Mouse (Mus musculus): ENCODE measurements at regions not wholly inside any gene's neighbourhood (a gene's known extent, or its start where the extent isn't known, plus 50 kb on each side); places are given as distances from the start of the nearest gene placed in this dataset.
"Not testable (repeated sequence)": the region's sequence is repeated elsewhere in the genome, so short reads cannot be mapped to it uniquely, and the experiment has no call there.

- ATAC-seq (replicated peaks), result no peak
- no peak overlapping the region for H3K4me2 ChIP-seq (replicated peaks)
- no peaks in the 10 kb centered on the region for H3K4me1 ChIP-seq
- no peak overlapping the region for H3K9ac ChIP-seq (replicated peaks)
- WGBS, result 69% methylated on average over 5 of the region's 5 CpGs
- H3K36me3 ChIP-seq, result no peaks in the 10 kb centered on the region
- no peak overlapping the region for H3K27ac ChIP-seq (replicated peaks)
- H3K27me3 ChIP-seq, result no peaks in the 10 kb centered on the region
- no peaks in the 10 kb centered on the region for H3K9me3 ChIP-seq
- H3K4me3 ChIP-seq, result no peak overlapping the region
These were observed 77.4 kb downstream of the Tfpi2 start for GRCm38 (mm10) chr6:3911284-3911683.

DNA sequence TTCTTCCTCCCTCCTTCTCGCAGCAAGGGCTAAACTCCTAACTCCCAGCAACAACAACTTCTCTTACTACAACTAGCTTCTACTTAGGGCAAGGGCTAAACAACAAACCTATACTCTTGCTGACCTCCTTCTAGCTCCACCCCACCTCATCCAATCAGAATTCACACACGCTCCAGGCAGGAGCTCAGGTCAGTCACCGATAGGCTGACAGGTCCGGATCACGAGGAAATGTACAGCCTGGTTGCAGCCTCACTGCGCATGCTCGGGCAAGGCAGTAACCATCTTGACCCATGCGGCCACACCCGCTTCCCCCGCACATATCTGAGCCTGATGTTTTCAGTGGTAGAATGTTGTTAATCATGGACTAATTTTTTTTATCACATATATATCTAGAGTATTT lies 84.0 kb downstream of the Tfpi2 start:
- H3K9ac ChIP-seq (replicated peaks), result no peak overlapping the region
- no peaks in the 10 kb centered on the region for H3K9me3 ChIP-seq
- no peak for ATAC-seq (replicated peaks)
- H3K4me3 ChIP-seq, result no peak overlapping the region
- WGBS, result 91% methylated on average over 10 of the region's 10 CpGs
- H3K36me3 ChIP-seq, result no peaks in the 10 kb centered on the region
- no peak overlapping the region for H3K4me2 ChIP-seq (replicated peaks)
- no peak overlapping the region for H3K27ac ChIP-seq (replicated peaks)
- H3K4me1 ChIP-seq, result no peaks in the 10 kb centered on the region
- H3K27me3 ChIP-seq, result no peaks in the 10 kb centered on the region

DNA sequence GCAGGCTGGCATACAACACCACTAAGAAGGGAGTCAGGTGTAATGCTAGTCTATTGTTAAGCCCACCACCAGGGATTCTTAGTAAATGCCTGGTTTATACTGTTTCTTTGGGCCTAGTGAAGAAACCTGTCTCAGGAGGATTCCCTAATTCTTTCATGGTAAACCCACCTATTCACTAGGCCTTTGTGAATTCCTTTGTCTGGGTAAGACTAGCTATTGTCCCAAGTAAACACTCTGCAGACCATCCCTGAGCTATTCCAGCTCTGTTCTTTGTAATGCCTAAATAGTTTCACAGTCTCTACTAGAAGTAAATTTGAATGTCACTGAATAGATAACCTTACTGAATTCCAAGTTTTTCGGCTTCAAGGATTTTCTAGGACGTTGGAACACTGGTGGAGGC lies 111.3 kb upstream of the Calcr start:
- H3K4me2 ChIP-seq (replicated peaks); H3K9me3 ChIP-seq; H3K27me3 ChIP-seq; H3K4me1 ChIP-seq; H3K4me3 ChIP-seq; ATAC-seq (replicated peaks); H3K27ac ChIP-seq (replicated peaks); H3K9ac ChIP-seq (replicated peaks); H3K36me3 ChIP-seq: not testable (repeated sequence)
- WGBS, result 69% methylated on average over 2 of the region's 2 CpGs

DNA sequence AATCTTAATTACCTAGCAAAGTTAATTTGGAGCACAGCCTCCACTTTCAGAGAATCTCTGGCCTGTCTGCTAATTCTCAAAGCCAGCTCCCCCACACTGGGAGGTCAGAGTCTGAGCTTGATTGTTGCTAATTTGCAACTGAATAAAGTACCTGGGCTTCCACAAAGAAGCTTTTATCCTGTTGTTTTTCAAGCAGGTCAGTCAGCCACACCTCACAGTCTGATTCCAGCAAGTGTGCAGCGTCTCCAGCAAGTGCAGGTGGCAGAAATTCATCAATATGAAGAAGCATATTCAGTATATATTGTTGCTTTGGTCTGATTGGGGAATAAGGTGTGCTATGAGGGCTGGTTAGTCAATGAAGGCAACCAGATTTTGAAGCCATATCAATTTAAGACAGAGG lies 110.3 kb upstream of the Calcr start:
- H3K4me3 ChIP-seq; H3K4me2 ChIP-seq (replicated peaks); H3K4me1 ChIP-seq; H3K36me3 ChIP-seq; H3K27me3 ChIP-seq; H3K9ac ChIP-seq (replicated peaks); H3K27ac ChIP-seq (replicated peaks); ATAC-seq (replicated peaks); H3K9me3 ChIP-seq: not testable (repeated sequence)
- 37% methylated on average over 1 of the region's 1 CpGs for WGBS

- peak; percentile 87 for ATAC-seq (replicated peaks)
- no peaks in the 10 kb centered on the region for H3K27me3 ChIP-seq
- H3K4me1 ChIP-seq, result no peaks in the 10 kb centered on the region
- H3K9me3 ChIP-seq, result no peaks in the 10 kb centered on the region
- WGBS, result 59% methylated on average over 5 of the region's 5 CpGs
- H3K4me3 ChIP-seq, result no peak overlapping the region
- H3K9ac ChIP-seq (replicated peaks), result no peak overlapping the region
- H3K36me3 ChIP-seq, result no peaks in the 10 kb centered on the region
- no peak overlapping the region for H3K27ac ChIP-seq (replicated peaks)
- H3K4me2 ChIP-seq (replicated peaks), result no peak overlapping the region
These were observed 96.5 kb upstream of the Calcr start for GRCm38 (mm10) chr6:3861046-3861445.

DNA sequence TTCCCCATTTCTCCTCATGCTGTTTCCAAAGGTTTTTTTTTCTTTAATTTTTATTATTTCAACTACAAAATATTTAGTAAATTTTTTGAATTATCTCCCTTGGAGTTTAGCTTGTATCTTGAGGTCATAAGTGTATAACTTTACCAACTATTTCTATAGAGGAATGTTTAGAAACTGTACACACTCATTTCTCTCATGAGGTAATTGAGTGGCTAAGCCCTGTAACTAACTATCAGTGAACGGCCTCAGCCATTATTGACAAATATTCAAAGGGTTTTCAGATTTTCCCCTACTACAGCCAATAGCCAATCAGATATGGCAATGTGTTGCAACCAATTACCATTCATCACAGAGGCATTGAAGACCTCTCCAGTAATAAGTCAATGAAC lies 96.1 kb upstream of the Calcr start:
- H3K4me3 ChIP-seq, result no peak overlapping the region
- 88% methylated on average over 1 of the region's 1 CpGs for WGBS

GRCm38 (mm10) chr6:3859942-3860586 lies 95.5 kb upstream of the Calcr start:
- H3K4me2 ChIP-seq (replicated peaks), result no peak overlapping the region
- H3K4me3 ChIP-seq, result no peak overlapping the region
- no peaks in the 10 kb centered on the region for H3K4me1 ChIP-seq
- no peak for ATAC-seq (replicated peaks)
- H3K9ac ChIP-seq (replicated peaks), result no peak overlapping the region
- WGBS, result 84% methylated on average over 4 of the region's 4 CpGs
- H3K9me3 ChIP-seq, result no peaks in the 10 kb centered on the region
- H3K36me3 ChIP-seq, result no peaks in the 10 kb centered on the region
- H3K27me3 ChIP-seq, result no peaks in the 10 kb centered on the region
- no peak overlapping the region for H3K27ac ChIP-seq (replicated peaks)

More for the DNA sequence above, 96.1 kb upstream of the Calcr start:
- Histone ChIP-seq H3K27me3 (no peaks in the 10 kb centered on the region), H3K9ac (replicated peaks) (no peak overlapping the region), H3K9me3 (no peaks in the 10 kb centered on the region), H3K4me1 (no peaks in the 10 kb centered on the region), H3K27ac (replicated peaks) (no peak overlapping the region), H3K36me3 (no peaks in the 10 kb centered on the region), H3K4me2 (replicated peaks) (no peak overlapping the region)
- no peak for ATAC-seq (replicated peaks)

DNA sequence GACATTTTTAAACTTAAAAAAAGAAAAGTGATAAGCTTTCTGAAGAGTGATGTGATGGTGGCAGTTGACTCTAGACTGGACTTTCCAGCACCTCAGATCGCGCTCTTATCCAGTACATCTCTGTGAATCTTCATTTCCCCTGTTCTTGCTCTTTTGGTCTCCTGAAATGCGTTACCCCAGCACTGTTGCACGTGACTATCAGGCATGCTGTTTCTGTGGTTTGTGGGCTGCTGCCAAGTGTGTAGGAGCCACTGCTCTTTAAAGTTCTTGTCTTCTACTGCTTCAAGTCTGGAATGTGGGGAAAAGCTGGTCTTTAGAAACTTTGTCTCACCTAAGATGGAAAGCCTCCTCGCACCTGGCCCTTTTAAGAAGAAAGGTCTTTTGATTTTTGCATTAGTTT lies 85.6 kb upstream of the Calcr start:
- ATAC-seq (replicated peaks), result no peak

More for the DNA sequence above, 85.6 kb upstream of the Calcr start:
- H3K9ac ChIP-seq (replicated peaks), result no peak overlapping the region
- H3K4me1 ChIP-seq, result no peaks in the 10 kb centered on the region
- no peak overlapping the region for H3K4me3 ChIP-seq
- no peaks in the 10 kb centered on the region for H3K9me3 ChIP-seq
- no peaks in the 10 kb centered on the region for H3K36me3 ChIP-seq
- H3K27ac ChIP-seq (replicated peaks), result no peak overlapping the region
- H3K27me3 ChIP-seq, result no peaks in the 10 kb centered on the region
- no peak overlapping the region for H3K4me2 ChIP-seq (replicated peaks)
- 91% methylated on average over 5 of the region's 5 CpGs for WGBS

Measured in forebrain, embryonic 15.5 days (tissue).